Mouse (Mus musculus) cerebellum, postnatal 10 days (tissue): ENCODE data around the gene Dio3.

ENCODE experiments used
- DNase-seq, 2 experiments: peaks; one replicate each; pipeline ENCODE4 v3.0.0; 2021; ENCODE audit warnings: mixed read lengths in 2 of 2

Dio3 gene

DNA sequence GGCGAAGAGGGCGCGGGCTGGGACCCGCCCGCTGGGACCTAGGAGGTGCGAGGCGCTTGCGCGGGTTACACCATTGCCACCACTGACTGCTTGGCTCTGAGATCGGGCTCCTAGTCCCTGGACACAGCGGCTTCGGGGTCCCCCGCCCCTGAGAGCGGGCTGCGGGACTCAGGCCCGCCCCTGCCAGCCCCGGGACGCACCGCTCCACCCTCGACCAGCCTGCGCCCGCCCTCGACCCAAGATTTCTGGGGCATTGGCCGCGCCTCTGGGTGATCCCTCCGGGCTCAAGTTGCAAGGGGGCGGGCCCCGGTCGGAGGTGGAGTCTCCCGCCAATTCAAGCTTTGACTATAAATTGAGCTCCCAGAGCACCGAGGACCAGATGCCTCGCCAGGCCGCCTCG lies at the start of gene Dio3:
Dio3 (plus strand) TSS at position 216 of the 400 bp plus-strand sequence.
- DNase-seq: peak in 1 of 2 experiments; percentile 22

DNA sequence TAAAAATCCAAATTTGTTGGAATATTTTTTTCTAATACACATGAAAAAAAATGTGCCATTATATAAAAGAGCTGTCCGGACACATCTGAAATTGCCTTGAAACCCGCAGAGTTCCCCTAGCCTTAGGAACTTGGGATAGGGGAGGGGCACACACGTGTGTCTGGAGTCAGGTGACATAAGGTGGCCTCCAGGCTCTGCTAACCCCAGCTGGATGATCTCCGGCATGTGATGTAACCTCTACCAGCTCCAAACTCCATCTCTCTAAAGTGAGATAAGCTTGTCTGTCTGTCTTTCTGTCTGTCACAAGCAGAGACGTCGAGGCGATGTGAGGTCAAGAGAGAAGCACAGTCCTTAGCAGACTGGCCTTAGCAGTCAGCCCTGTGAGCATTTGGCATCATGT lies 48.6 kb upstream of the Dio3 start:
- DNase-seq: no peak

DNA sequence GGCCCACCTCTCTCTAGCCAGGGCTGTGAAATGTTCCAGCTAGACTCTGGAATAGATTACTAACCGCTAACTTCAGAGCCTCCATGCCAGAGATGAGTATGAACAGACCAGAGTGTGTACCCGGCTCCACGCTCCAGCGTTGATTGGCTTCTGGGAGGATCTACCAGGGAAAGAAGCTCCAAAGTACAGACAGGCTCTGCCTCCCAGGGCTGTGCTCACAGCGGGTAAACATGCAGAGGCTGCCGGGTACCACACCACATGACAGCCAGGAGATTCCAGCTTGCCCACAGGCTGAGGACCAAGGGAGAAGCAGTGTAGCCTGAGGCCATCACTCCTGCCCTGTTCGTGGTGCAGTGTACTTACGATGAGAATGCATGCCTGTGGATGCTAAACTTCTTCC lies 48.1 kb upstream of the Dio3 start:
- DNase-seq: no peak

DNA sequence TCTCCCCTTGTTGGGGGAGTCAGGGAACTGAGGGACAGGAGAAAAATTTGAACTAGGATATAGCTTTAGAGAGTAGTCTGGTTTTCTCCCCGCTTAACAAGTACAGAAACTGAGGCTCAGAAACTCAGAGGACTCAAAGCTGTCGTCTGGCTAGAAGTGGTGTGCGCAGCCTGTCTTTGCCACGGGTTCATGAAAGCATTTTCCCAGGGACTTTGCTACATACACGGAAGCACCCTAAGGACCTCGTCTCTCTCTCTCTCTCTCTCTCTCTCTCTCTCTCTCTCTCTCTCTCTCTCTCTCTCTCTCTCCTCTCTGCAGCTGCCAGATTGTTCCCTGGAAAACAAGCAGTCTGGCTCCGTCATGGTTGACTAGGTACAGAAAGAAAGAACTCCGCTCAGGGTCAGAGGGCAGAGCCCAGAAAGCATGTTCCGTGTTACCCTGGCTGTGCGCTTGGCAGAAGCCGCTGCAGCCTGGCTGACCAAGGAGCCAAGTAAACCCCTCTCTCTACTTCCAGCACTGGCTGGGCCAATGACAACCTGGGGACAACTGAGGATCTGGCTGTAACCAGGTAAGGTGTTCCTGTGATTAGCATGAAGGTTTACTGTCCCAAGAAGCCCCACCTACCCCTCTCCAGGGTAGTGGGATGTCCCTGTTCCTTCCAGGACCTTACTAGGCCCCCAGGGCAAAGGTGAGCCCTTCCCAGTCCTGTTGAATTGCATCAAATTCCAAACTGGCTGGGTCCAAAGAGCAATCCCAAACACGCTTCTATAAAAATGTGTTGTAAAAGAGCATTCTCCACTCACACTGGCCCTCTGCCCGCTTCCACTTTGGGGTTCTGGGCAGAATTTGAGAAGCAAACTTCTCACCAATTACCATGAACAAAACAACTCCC lies 46.9 kb upstream of the Dio3 start:
- DNase-seq: peak; percentile 39 to 47

DNA sequence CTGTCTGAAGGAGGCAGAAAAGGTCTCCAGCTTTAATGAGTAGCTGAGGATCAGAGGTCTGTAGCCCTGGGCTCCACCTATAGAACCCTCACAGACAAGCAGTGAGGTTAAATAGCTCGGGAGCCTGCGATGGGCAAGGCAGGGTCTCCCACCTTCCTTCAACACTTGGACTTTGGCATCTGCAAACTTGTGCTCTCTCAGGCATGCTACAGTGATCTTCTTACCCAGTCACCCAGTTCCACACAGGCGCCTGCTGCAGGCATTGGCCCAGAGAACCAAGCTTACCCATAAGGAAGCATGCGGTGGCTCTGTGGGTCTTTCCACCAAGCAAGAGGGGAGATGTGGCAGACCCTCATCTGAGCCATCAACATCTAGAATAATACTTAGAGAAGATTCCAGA lies 43.0 kb upstream of the Dio3 start:
- no peak for DNase-seq

DNA sequence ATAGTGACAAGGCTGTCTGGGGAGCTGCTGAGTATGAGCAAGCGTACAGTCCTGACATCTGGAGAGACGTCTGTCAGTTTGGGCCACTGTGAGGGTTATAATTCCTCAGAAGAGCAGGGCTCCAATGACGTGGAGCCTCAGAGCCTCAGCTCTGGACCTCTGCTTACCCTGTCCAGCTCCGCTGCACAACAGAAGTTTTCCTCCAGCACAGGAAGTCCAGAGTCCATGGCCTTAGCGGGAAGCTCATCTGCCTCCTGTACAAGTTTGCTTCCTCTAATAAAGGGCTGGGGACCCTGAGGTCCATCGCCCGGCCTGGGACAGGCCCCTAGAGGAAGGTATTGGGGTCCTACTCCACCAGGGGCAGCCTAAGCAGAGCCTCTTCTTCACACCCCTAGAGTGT lies 41.8 kb upstream of the Dio3 start:
- no peak for DNase-seq

DNA sequence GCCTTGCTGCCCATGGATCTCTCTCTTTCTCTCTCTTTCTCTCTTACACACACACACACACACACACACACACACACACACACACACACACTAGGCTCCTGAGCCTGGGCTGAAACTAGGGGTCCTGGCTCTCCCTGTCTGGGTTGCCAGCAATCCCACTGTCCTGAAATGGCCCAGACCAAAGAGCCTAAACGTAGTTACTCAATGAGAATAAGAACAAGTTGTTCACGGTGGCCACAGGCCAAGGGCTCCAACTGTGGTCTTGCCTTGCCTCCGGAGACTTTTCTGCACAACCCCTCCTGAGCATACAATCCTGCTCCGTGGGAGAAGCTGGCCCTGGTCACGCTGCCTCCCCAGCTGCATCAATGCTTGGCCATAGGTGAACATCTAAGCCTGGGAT lies 39.5 kb upstream of the Dio3 start:
- no peak for DNase-seq

DNA sequence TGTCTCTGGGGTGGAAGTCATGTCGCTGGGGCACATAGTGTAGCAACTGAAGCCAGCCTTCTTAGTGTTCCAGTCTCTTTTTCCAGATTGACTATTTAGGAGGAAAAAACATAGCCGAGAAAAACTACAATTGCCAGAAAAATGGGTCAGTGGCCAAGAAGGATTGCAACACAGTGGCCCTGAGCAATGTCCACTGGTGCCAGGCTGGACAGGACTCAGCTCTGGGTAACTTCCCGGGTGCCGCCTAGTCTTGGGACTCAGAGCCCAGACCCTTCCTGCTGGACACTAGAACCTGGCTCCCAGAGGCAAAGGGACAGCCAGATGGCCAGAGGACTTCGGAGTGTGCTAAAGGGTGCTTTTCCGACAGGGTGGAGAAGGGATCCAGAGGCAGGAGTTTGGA lies 34.3 kb upstream of the Dio3 start:
- DNase-seq: no peak

DNA sequence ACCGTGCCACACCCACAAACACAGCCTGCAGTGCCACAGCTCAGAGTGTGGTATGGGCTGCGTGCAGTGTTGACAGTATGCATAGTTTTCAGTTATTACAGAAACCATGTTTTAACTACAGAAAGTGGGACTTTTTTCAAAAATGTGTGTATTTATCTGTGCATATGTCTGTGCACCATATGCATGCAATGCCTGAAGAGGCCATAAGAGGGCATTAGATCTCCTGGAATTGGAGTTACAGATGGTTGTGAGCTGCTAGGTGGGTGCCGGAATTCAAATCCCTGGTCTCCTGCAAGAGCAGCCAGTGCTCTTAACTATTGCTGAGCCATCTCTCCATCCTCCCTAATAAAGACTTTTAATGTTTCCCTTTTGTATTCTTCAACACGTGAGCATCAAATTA lies 33.4 kb upstream of the Dio3 start:
- no peak for DNase-seq

DNA sequence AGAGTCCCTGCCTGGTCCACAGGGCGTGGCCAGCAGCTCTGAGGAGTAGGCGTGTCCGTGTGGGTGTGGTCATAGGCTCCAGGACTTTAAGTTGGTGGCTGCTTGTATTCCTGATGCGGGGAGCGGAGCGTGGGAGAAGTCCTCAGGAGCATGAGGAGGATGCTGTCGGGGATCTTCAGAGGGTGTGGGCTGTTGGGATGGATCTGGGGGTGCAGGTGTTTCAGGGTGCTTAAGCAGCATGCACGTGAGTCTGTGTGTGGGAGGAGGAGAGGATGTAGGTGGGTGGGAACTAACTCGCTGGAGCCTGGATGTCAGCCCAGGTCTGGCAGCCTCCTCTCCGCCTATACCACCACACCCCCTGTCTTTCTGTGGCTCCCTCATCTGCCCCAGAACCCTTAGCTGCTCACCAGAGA lies 26.7 kb upstream of the Dio3 start:
- DNase-seq: peak in 1 of 2 experiments; percentile 22

DNA sequence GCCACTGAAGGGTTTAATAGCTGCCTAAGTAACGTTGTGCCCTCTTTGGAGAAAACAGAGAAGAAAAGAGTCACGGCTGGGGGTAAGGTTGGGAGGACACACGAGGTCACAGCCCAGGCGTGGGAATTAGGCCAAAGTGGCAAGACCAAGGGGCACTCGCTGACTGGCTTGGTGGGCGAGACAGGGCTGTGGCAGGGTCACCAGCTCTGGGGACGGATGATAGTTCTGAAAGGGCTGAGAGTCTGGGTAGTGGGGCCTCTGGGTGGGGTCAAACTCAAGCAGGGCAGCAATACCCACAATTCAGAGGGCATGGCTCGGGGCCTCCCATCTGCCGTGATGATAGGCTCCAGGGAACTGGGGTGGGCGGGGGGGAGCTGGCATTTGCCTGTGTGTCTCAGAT lies 23.1 kb upstream of the Dio3 start:
- no peak for DNase-seq

DNA sequence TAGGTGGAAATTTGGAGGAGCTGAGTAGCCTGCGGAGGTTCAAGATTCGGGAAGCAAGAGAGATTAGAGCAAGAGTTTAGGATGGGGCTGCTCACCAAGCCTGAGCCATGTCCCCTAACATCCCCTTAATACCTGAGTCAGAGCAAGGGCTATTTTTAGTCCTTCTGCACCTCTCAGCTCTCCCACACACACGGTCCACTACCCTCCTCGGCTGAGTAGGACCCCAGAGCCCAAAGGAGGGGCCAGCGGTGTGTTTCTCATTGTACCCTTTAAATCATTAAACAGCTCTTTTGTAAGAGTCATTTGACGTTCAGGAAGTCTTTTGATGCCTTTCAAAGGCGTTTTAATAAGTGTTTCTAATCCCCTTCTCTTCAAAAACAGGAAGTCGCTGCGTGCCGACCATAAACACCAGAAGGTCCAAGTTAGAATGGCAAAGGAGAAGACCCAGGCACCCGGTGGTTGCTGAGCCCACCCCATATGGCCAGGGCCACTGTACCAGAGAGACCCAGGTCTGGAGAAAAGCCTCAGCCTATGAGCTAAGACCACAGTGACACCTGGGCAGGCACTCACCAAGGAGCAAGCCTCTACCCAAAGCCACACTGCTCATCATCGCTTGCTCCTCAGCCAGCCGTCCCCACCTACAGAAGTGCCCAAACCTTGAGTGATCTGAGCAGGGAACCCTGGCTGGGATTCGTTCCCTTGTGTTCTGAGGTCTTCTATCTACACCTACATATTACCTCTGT lies 22.2 kb upstream of the Dio3 start:
- DNase-seq: no peak

DNA sequence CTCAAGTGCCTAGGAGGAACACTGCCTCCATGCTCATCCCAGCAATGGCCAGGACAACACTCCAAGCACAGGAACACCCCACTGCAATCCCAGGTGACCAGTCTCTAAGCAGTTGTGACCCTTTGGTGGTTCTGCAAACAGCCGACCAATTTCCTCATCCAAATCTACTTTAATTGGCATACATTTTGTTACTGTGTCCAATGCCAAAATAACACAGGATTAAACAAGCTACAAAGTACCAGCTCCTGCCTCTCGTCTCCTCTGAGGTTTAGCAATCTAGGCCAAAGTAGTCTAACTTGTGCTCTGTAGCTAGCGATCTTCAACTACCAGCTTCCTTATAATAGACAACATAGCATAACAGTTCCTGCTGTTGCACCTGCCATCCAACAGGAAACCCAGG lies 10.6 kb upstream of the Dio3 start:
- DNase-seq: no peak

DNA sequence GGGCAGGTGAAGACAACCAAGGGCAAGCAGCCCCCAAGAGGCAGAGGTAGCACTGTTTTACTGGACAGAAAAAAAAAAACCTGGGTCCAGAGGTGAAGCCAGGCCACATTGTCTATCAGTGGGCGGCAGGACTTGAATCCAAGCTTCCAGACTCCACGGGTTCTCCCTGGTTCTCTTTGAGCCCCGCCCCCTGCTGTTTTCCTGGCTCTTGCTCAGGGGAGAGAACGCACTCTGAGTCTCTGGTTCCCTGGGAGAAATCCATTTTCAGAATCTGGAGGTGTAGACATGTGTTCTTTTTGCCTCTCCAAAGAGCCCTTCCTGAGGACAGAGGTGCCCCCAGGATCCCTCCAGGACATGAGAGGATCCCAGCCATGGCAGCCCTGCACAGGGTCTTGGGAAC lies 9.2 kb upstream of the Dio3 start:
- peak in 1 of 2 experiments; percentile 35 for DNase-seq

DNA sequence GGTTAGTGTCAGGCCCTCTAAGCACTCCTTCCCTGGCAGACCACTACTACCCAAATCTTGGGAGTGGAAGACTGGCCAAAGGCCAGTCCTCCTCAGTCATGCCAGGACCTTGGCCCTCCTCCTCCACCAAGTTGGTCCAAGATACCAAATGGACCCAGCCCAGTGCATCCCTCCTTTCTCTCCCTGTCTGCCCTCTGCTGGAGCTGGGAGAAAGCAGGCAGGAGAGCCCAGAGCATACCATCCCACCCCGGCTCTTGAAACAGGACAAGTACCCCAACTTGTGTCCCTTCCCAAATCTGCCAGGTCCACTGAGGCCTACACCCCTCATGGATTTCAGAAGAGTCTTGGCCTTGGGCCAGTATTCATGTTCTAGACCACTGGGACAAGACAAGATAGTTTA lies 2.8 kb upstream of the Dio3 start:
- peak in 1 of 2 experiments; percentile 38 for DNase-seq

DNA sequence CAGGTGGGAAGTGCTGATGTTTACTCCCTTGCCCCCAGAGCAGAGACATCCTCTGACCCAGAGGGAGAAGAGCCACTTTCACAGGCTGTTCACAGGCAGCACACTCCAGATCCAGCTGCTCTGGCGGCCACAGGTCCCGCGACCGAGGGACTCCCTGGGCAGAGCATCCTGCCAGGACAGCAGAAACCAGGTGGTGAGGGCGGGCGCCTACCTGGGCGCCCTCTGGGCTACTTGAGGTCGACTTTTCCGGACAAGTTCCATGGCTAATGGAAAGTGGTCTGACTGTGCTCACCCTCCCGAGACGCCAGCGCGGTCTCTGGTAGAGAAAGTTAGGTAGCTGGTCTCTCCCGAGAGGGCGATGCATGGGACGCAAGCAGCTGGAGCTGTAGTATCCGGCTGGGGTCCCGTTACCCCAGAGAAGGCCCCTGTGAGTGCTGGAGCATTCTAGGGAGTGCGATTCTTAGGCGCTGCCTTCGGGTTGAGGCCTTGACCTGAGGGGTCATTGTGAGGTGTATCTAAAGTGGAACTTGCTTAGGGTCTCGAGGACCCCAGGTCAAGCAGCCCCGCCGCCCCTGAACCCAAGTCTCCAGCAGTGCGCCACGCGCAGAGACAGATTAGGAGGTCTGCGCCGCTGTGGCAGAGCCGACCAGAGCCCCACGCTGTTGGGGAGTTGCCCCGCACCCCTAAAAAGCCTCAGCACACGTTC lies 1.5 kb upstream of the Dio3 start:
- no peak for DNase-seq

DNA sequence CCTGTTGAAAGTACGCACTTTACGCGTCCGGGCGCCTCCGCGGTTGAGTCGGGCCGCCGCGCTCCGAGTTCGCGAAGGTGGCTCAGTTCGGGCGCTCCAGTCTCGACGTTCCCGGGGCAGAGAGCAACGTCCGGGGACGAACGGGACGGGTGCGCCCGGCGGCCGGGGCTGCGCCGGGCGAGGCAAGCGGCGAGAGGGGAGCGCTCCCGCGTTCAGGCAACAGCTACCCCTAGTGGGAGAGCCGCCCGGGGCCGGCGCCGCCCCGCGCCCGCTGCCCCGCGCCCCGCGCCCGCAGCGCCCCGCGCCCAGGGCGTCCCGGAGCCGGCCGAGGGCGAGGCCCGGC lies 932 bp upstream of the Dio3 start:
- peak in 1 of 2 experiments; percentile 42 for DNase-seq

DNA sequence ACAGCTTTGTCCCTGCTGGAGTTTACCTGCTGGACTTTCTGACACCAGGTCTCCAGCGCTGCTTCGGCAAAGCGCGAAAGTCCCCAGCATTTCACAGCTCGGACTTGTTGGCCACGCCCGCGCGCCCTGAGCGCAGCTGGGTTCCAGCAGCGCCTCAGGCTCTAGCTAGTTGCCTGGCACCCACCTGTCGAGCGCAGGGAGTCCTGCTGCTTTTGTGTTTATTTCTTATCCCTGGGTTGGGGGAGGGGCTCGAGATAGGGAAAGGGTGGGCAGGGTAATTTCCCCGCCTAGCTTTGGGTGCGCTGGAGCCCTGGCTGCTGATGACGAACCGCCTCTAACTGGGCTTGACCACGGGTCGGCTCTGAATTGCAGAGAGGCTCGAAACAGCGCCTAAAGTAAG lies 1.5 kb downstream of the Dio3 start:
- DNase-seq: no peak

DNA sequence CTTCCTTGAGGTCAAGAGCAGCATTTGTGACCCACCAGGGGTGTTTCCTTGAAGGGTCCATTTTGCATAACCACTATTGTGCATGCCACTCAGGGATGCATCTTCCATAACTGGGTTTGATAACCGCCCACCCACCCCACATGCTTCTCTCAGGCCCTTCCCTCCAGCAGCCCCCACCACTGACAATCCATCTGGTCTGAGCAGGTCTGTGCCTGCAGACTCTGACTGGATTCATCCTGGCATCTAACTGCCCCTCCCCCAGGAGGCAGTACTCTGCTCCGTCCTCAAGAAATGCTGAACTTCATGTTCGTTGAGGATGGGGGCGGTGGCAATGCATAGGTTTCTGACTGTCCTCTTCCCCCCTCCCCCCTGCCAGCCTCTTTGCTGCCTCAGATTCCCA lies 4.9 kb downstream of the Dio3 start:
- no peak for DNase-seq

DNA sequence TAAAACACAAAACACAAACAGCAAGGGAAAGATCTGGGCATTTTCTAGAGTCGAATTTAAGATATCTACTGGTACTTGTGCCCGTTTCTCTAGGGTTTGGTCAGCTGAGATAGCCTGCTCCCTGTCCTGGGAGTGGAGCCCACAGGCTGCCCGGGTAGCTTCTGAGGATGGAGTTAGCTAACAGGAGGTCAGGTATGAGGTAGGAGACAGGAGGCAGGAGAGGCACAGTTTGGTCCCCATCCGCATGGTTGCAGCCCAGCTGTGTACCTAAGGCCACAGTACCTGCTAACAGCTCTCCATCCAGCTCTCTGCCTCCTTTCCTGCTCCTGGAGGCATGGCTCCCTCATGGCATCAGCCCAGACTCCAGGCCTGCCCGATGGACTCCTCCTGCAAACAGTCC lies 13.9 kb downstream of the Dio3 start:
- DNase-seq: no peak

DNA sequence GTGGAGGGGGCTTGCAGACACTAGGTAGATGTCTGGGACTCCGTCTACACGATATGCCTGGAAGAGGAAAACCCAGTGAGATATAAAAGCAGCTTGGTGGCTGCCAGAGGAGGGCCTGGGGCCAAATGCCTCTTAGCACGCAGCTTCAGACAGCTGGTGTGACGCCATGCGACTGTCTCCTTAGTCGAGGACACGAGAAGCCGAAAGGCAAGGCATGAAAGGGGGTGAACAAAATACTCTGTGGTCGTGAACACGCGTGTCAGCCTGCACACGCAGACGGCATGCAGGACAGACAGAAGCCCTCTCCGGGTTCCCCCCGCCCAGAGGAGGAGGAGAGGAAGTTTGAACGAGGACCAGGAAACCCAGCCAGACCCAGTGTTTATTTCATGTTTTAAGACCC lies 16.0 kb downstream of the Dio3 start:
- DNase-seq: peak; percentile 72 to 77

DNA sequence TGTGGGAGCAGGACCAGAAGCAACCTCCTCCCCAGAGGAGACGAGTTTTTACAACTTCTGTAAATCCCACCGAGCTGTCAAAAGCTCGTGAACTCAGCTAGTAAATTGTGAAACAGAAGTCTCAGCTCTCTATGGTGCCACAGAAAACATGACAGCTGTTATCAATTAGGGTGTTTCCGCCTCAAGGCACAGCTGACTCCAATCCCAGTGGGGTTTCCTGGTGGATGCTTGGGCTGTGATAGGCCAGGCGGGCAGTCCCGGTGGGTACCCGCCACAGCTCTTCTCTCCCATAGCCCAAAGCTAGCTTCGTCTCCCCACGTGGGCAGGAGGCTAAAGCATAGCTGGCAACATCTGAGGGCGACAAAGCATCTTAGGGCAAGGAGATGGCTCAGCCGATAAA lies 19.8 kb downstream of the Dio3 start:
- DNase-seq: peak; percentile 52 to 53

DNA sequence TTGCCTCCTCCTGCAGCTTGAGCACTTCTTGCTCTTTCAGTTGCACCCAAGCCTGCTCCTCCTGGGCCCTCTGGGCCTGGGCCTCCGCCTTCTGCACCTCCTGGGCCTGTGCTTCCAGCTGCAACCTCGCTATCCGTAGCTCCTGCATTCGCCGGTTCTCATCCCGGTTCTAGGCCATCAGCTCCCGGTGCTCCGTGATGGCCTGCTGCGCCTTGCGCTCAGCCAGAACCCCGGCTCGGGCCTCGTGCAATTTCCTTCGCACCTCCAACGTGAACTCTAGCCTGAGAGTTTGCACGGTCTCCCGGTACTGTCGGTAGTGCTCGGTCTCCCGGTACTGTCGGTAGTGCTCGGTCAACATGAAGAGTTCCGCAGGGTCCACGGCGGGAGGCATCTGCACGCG lies 40.8 kb downstream of the Dio3 start:
- no peak for DNase-seq
